Mouse (Mus musculus) liver, postnatal 0 days (tissue): ENCODE measurements around the gene Olfr239. TPM values are rescaled to one million over a fixed set of nuclear protein-coding genes. Genes with fewer than 3 reads are reported as not detected.
"Not testable (repeated sequence)": the region's sequence is repeated elsewhere in the genome, so short reads cannot be mapped to it uniquely, and the experiment has no call there.

Experiments used
- ATAC-seq: fragments of 200-750 bp; cut with Nextera tagmentation; 2 replicates; pipeline ENCODE4 v1.8.0; 2017; ENCODE audit warnings: mild to moderate bottlenecking, moderate library complexity
- DNase-seq: peaks from one replicate; pipeline ENCODE4 v3.0.0-alpha.2; 2016
- H3K27ac ChIP-seq: fragments of 300-500 bp; sonication (generic); 2 replicates; pipeline ENCODE4 v1.5.1; 2014; ENCODE audit warnings: antibody characterized with exemption, moderate library complexity, mild to moderate bottlenecking, low read depth
- H3K27me3 ChIP-seq: fragments of 300-500 bp; sonication (generic); 2 replicates; pipeline ENCODE4 v1.6.1; 2014; ENCODE audit warnings: low read length, control low read depth, mixed read lengths; ENCODE audit not compliant: insufficient read depth
- H3K36me3 ChIP-seq: fragments of 300-500 bp; sonication (generic); replicated peaks from 2 replicates; pipeline ENCODE4 v1.6.1; 2014; ENCODE audit warnings: mild to moderate bottlenecking, control low read depth, low read length, moderate library complexity, mixed read lengths; ENCODE audit not compliant: insufficient read depth
- H3K4me1 ChIP-seq: fragments of 300-500 bp; sonication (generic); 2 replicates; pipeline ENCODE4 v1.6.1; 2014; ENCODE audit warnings: antibody characterized with exemption, mild to moderate bottlenecking, control low read depth; ENCODE audit not compliant: insufficient read depth
- H3K4me2 ChIP-seq: fragments of 300-500 bp; sonication (generic); 2 replicates; pipeline ENCODE4 v1.6.1; 2014; ENCODE audit warnings: low read depth, mild to moderate bottlenecking, low read length, moderate library complexity, mixed read lengths
- H3K4me3 ChIP-seq: fragments of 300-500 bp; sonication (generic); 2 replicates; pipeline ENCODE4 v1.5.1; 2014; ENCODE audit warnings: low read depth, low read length
- H3K9ac ChIP-seq: fragments of 300-500 bp; sonication (generic); replicated peaks from 2 replicates; pipeline ENCODE4 v1.6.1; 2014; ENCODE audit warnings: mild to moderate bottlenecking, moderate library complexity
- H3K9me3 ChIP-seq: fragments of 300-500 bp; sonication (generic); 2 replicates; pipeline ENCODE4 v1.6.1; 2016; ENCODE audit warnings: mild to moderate bottlenecking, control low read depth, low read length, mixed read lengths
- CTCF ChIP-seq: sonication (generic); IDR thresholded peaks from 2 replicates; pipeline ENCODE4 v1.5.1; 2016; ENCODE audit warnings: antibody characterized with exemption, low read depth
- EP300 ChIP-seq: IDR thresholded peaks from 2 replicates; pipeline ENCODE4 v1.6.1; 2016; ENCODE audit warnings: antibody characterized with exemption, low read depth, mild to moderate bottlenecking
- WGBS: fragments of 180-500 bp; shearing (Covaris S2); extraction: QIAGEN DNeasy Blood & Tissue Kit; methylation state at CpG from one replicate; pipeline ENCODE4 v1.1.7; 2014; ENCODE audit not compliant: insufficient replicate concordance; 5-methylcytosine and 5-hydroxymethylcytosine counted together
- polyA plus RNA-seq: library from polyadenylated mRNA; unstranded; fragments of >200 nt; fragmentation: Nextera tagmentation; extraction: Ambion mirVana; gene quantifications from 2 replicates; pipeline ENCODE4 v1.2.1, GENCODE M21; 2015

Gene Olfr239
- not detected in 2 replicates for polyA plus RNA-seq

DNA sequence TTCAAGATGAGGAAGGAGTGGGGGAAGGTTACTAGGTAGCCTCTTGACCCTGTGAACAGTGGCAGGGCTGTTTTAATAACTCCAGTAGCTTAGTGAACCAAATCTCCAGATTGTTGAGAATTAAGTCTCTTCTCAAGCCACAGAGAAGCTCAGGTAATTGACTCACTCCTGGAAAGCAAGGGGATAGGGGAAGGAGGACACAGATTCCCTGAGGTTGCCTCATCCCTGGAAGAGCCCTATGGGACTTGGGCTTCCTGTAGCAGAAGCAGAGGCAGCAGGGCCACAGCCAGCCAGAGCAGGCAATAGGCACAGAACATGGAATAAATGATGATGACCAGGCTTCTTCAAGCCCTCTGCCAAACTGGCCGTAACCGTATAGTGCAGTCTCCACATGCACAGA lies at the start of gene Olfr239:
Gene Olfr239, plus strand, starts transcription at position 301 of the 400 bp plus-strand sequence.
- H3K9ac ChIP-seq, H3K4me2 ChIP-seq, H3K36me3 ChIP-seq, ATAC-seq, DNase-seq, H3K27me3 ChIP-seq, H3K4me1 ChIP-seq, H3K4me3 ChIP-seq, H3K9me3 ChIP-seq, H3K27ac ChIP-seq: not testable (repeated sequence)
- WGBS = no CpG with 5 or more reads among the region's 2 CpGs

- H3K4me2 ChIP-seq, H3K4me1 ChIP-seq, ATAC-seq, H3K36me3 ChIP-seq, H3K27me3 ChIP-seq, H3K4me3 ChIP-seq, H3K9me3 ChIP-seq, H3K9ac ChIP-seq, DNase-seq, H3K27ac ChIP-seq: not testable (repeated sequence)
- WGBS = 75% methylated on average over 1 of the region's 1 CpGs
Observed at GRCm38 (mm10) chr17:33168147-33168546, 23.0 kb upstream of the Olfr239 start, which contains the start of gene Olfr55. TSS of gene Olfr55 (plus strand) at chr17:33168447.

- WGBS = 59% methylated on average over 2 of the region's 2 CpGs
- H3K4me3 ChIP-seq = no peak within 1 kb of the TSS
- no peaks in the 10 kb centered on the region for H3K36me3 ChIP-seq
- DNase-seq (no peak), ATAC-seq (no peak)
- no peak within 1 kb of the TSS for H3K4me2 ChIP-seq
- H3K9me3 ChIP-seq = peaks cover 6% of the 10 kb centered on the region
- no peak for TF ChIP-seq CTCF
- no peak for TF ChIP-seq EP300
- H3K9ac ChIP-seq = no peak within 1 kb of the TSS
- no peaks in the 10 kb centered on the region for H3K4me1 ChIP-seq
- no peak within 1 kb of the TSS for H3K27ac ChIP-seq
- no peaks in the 10 kb centered on the region for H3K27me3 ChIP-seq
Observed at GRCm38 (mm10) chr17:33221590-33221989, 30.5 kb downstream of the Olfr239 start, which contains the start of gene Olfr1564. TSS of gene Olfr1564 (minus strand) at chr17:33221690.

DNA sequence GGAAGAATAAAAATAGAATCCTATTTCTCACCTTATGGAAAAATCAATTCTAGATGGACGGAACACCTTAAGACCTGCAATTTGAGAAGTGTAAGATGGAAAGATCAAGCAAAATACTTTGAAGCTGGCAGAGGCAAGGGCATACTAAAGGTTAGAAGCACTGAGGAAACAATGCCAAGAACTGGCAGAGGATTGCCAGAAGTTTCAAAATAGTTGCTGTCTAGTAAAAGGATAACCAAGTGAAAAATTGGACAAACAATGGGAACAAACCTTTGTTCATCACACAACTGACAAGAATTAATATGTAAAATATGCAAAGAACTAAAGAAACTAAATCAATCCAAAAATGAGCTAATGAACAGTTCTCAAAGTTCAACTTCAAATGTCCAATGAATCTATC lies 45.5 kb downstream of the Olfr239 start:
- not testable (repeated sequence) for ATAC-seq, H3K9me3 ChIP-seq, H3K4me1 ChIP-seq, H3K4me3 ChIP-seq, H3K36me3 ChIP-seq, H3K4me2 ChIP-seq, H3K27ac ChIP-seq, H3K27me3 ChIP-seq, DNase-seq, H3K9ac ChIP-seq
- WGBS = 87% methylated on average over 1 of the region's 1 CpGs

Other genes starting within 250 kb of the Olfr239 start
- gene Cyp4f13, start 243.9 kb upstream of the Olfr239 start, polyA plus RNA-seq = 27.1 and 32.3 TPM in 2 replicates
- 3.2 and 3.3 TPM in 2 replicates for gene Zfp472, start 225.5 kb upstream of the Olfr239 start, polyA plus RNA-seq
- gene Zfp952, start 198.2 kb upstream of the Olfr239 start, polyA plus RNA-seq = 2.1 and 2.7 TPM in 2 replicates
- 1.4 and 1.5 TPM in 2 replicates for gene Zfp763, start 157.9 kb upstream of the Olfr239 start, polyA plus RNA-seq
- not detected in 2 replicates for gene 4921501E09Rik, start 123.2 kb upstream of the Olfr239 start, polyA plus RNA-seq
- gene Zfp563, start 102.0 kb upstream of the Olfr239 start, polyA plus RNA-seq = 1.5 and 1.6 TPM in 2 replicates
- not detected in 2 replicates for gene Morc2b, start 51.6 kb upstream of the Olfr239 start, polyA plus RNA-seq
- gene Olfr55, start 22.9 kb upstream of the Olfr239 start, polyA plus RNA-seq = not detected in 2 replicates
- not detected in 2 replicates for gene Olfr1564, start 30.4 kb downstream of the Olfr239 start, polyA plus RNA-seq
- gene Zfp955a, start 63.8 kb downstream of the Olfr239 start, polyA plus RNA-seq = 2.6 and 3.0 TPM in 2 replicates
- 0.02 TPM in 1 of 2 replicates, not detected in the other for gene Olfr63, start 73.4 kb downstream of the Olfr239 start, polyA plus RNA-seq
- gene Zfp955b, start 98.2 kb downstream of the Olfr239 start, polyA plus RNA-seq = 1.9 and 2.0 TPM in 2 replicates
- 1.1 and 1.9 TPM in 2 replicates for gene Zfp81, start 167.6 kb downstream of the Olfr239 start, polyA plus RNA-seq
- 3.2 and 5.2 TPM in 2 replicates for gene Zfp101, start 203.3 kb downstream of the Olfr239 start, polyA plus RNA-seq
- not detected in 2 replicates for gene Actl9, start 241.6 kb downstream of the Olfr239 start, polyA plus RNA-seq